Mouse (Mus musculus) adrenal gland, adult 8-10 months (tissue): ENCODE data around the gene Stambp. TPM values are rescaled to one million over a fixed set of nuclear protein-coding genes. Genes with fewer than 3 reads are reported as not detected.

Experiments used
- DNase-seq: peaks from one replicate; pipeline ENCODE4 v3.0.0; 2022
- total RNA-seq, 4 experiments: library from RNA; stranded (reverse); gene quantifications; 2 replicates each; pipeline ENCODE4 v1.2.4; 2022

The Stambp gene
- total RNA-seq, 4 experiments from 2014 or later = 24.0 to 33.4 (median 28.3) TPM

DNA sequence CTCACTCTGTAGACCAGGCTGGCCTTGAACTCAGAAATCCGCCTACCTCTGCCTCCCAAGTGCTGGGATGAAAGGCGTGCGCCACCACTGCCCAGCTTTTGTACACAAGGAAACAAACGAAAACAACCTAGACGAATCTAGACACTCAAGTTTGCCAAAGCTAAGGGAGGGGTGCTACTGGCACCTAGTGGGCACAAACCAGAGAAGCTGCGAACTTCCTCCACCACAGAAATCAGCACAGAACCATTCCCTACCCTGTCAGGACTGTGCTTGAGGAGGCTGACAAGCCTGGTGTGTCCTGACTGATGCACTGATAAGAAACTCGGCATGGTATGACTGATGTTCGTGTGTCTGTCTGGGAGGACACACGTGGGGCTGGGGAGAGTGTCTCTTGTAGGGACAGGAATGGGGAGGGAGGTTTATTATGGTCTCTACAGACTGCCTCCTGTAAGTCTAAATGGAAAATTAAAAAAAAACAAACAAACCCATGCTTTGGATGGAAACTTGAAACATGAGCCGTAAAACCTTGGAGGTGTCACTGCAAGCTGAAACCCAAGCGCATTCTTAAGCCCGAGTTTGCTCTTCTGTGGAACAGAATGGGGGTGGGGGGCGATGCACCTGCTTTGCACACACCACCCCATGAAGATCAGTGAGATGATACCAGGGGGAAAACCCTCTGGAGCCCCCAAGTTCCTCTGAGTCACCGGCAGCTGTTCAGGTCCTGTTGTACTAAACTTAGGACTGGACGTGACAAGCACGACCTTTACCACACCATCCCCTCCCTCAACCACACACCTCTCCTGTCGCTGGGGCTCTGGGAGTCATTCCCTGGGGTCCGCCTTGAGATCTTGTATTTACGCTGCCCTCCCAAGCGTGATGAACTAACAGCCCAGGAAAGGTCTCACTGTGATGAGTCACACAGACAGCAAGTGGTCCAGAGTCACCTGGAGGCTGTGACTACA is 3.3 kb downstream of the Stambp start:
- DNase-seq = no peak

- DNase-seq = no peak
Measured at GRCm38 (mm10) chr6:83555972-83556371, 16.6 kb downstream of the Stambp start.

DNA sequence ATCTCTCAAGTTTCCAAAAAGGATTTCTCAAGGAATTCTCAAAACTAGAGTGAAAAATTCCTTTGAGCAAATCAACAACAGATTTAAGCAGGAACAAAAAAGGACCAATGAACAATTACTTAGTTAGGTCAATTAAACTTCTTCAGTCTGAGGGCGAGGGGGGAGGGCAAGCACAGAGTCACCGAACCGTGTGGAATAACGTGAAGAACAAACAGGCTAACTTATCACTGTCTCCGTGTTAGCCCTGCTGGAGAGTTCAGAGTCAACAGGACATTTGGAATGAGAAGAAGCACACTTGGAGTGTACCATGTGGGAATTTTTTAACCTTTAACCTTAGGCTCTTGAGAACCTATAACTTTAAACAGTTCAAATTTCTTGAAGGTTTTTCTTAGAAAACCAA is 24.2 kb downstream of the Stambp start:
- DNase-seq = no peak

DNA sequence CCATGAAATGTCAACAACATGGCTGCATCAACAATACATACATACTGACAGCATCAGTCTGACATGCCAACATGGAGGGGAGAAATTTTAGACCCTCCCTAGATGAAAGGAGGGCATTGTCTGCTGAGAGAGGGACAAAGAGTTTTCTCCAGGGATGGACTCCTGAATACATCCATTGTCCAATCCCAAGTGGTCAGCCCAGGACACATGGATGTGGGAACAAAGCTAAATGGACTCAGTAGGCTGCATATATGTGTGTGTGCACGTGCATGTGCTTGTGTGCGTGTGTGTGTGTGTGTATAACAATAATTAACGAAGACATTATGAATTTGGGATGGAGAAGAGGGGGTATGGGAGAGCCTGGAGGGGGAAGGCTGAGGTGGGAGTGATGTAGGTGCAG is 26.8 kb downstream of the Stambp start:
- DNase-seq = no peak

DNA sequence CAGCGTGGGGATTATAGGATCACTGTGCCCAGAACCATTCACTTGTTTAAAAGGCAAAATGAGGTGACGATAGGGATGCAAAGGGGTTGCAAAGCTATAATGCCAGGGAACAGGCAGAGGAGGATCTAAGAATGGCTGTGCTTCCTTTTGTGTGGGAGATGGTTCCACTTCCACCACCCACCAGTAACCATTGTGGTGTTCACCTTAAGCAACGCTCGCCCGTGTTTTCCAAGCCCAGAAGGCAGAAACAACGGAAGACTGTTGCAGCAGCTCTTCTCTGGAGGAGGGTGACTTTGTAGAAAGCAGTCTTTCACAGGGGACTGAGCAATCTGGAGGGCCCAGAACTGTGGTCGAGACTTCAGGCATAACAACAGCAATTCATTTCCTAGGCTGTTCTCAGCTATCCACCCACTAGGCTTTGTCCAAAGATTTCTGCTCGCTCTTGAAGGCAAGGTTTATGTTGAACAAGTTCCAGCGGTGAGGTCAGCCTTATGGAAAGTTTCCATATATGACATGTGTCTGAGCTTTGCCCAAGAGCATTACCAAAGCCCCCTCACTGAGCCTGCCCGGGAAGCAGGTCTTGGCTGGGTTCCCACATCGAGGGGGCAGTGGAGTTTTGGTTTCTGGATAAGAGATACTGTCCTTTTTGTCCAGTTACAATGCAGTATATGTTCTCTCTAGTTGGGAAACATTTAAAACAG is 30.6 kb downstream of the Stambp start:
- no peak for DNase-seq

DNA sequence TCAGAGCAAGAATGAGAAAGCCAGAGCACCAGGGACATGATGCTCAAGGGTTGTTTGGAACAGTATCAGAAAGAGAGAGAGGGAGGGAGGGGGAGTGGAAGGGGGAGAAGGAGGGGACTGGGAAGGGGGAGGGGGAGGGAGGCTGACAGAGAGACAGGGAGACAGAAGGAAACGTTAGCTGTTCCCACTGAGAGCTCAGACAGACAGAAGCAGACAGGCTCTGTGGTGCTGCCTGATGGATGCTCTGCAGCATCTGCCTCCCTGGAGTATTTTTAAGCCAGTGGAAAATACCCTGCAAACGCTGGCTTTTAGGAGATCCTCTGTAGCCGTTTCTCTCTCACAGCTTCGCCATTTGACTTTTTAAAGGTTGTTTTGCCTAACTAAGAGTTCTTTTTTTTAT is 32.5 kb downstream of the Stambp start:
- no peak for DNase-seq

- no peak for DNase-seq
Measured at GRCm38 (mm10) chr6:83536795-83537059, 35.8 kb downstream of the Stambp start.

- DNase-seq = no peak
Measured at GRCm38 (mm10) chr6:83536028-83536794, 36.3 kb downstream of the Stambp start, which contains the start of gene Actg2. Gene Actg2 (minus strand): TSS chr6:83536265.

DNA sequence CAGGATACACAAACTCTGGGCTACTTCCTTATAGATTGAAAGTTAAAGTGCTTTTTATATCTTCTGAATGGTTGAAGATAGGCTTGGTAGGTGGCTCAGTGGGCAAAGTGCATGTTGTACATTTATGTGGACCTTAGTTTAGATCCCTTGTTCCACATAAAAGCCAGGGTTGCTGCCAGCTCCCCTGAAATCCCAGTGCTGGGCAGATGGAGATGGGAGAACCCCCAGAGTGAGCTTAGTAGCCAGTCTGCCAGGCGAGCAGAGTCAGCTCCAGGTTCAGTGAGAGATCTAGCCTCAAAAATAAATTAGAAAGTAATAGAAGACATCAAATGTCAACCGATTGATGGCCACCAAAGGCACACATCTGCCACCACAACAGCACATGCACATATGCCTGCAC is 39.9 kb downstream of the Stambp start:
- DNase-seq = no peak

- no peak for DNase-seq
Measured at GRCm38 (mm10) chr6:83523194-83523593, 49.3 kb downstream of the Stambp start.

DNA sequence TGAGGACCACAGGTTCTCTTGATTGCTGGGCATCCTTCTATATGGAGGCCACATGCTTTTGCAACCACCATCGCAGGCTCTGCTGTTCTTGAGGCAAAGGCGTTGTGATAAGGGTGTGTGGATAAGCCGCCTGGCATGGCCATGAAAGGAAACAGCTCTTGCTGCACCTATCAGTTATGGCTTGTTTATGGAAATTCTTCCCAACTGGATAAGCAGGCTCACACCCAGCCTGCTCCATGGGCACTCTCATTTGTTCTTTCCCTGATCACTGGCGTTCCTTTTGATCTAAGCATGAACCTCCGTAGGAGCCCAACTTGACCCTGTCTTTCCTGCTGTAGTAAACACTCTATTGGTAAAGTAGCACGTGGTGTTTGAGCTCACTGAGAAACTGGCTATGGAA is 50.7 kb downstream of the Stambp start:
- DNase-seq = no peak

GRCm38 (mm10) chr6:83518637-83519036 is 53.9 kb downstream of the Stambp start:
- DNase-seq = no peak

DNA sequence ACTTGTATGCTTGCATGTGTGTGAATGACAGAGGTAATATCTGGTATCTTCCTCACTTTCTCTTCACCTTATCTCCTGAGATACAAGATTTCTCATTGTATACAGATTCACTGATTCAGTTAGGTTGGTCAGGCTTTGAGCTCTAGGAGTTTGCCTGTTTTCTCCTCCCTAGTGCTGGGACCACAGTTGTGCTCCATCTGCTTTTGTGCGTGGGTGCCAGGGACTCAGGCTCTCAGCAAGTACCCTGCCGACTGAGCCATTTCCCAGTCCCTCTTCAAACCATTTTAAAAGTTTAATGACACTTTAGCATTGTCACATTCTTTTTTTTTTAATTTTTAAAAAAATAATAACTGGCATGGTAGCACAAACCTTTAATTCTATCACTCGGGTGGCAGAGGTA is 57.4 kb downstream of the Stambp start:
- DNase-seq = no peak

- no peak for DNase-seq
Measured at GRCm38 (mm10) chr6:83512495-83512894, 60.0 kb downstream of the Stambp start.

DNA sequence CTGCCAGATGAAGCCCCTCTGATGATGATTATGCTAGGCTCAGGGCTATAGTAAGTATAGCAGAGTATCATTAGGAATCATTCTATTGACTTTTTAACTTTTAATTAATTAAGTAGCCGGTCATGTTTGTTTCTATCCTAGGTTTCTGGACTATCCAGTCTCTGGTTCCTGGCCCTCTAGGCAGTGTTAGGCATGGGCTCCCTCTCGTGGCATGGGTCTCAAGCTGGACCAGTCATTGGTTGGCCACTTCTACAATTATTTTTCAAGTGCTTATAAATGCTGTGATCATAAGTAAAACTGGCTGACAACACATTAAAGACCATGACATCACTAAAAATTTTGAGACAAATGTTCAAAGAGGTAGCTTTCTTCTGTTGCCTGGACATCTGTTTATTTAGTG is 62.3 kb downstream of the Stambp start:
- DNase-seq = no peak

DNA sequence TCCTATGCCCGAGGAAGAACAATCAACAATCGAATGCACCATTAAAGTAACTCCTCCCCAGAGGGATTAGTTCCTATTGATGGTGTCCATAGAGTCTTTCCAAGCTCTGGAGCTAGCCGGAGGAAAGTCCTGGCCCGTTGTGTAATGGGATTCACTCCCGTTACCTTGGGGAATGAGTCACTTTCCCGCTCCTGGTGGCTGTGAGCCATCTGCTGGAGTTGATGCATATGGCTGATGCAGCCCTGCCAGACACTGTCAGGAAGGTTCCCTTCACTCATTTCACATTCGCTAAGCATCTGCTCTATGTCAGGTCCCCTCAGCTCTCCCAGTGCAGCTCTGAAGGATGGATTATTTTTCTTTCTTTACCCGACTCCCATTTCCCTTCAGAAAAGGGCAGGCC is 63.1 kb downstream of the Stambp start:
- DNase-seq = peak; percentile 70

DNA sequence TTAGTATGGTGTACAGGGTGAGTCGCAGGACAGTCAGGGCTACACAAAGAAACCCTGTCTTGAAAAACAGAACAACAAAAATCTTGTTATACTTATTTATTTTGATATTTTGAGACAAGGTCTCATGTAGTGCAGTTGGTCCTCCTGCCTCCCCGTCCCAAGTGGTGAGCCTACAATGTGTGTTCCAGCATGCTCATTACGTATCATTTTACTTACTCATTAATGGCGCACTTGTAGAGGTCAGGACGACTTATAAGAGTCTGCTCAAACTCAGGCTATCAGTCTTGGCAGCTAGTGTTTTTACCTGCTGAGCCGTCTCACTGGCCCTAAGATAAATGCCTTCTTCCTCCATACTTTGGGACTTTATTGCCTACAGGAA is 65.4 kb downstream of the Stambp start:
- DNase-seq = no peak

DNA sequence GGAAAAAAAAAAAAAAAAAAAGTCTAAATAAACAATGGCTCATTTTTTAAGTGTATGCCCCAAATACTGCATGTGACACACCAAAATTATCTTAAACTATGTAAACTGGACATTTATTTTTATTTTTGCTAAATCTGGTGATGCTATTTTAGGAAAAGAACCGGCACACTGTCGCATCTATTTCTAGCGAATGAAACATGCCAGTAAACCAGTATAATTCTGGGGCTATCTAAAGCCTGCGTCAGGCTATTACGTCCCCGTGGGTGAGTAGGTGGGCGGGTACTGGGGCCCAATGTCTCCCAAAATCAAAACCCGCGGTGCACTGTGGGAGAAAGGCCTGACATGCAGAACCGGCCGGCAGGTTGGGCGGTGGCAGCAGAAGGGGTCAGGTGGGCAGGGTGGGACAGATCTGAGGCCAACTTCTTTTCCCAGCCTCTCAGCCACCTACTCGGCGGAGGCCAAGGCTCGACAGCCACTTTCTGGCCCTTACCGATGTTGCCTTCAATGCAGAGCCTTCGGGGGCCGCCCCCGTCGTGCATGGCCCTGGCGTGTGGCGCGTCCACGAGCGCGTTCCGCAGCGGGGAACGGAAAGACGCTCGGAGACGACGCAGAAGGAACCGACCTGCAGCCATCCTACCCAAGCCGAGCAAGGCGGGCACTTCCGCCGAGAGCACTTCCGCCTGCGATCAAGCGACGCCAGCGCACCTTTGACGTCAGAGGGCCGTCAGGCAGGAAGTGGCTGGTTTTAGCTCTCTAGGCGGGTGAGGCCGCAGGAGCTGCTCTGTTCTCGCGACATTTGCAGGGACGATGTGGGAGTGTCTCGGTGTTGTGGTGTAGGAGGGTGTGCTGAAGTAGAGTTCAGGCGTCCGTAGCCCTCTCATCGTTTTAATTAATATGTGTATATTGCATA is 66.0 kb downstream of the Stambp start, which contains the start of gene Dguok:
Dguok (minus strand) TSS at position 712 of the 910 bp plus-strand sequence.
- peak; percentile 98 for DNase-seq

DNA sequence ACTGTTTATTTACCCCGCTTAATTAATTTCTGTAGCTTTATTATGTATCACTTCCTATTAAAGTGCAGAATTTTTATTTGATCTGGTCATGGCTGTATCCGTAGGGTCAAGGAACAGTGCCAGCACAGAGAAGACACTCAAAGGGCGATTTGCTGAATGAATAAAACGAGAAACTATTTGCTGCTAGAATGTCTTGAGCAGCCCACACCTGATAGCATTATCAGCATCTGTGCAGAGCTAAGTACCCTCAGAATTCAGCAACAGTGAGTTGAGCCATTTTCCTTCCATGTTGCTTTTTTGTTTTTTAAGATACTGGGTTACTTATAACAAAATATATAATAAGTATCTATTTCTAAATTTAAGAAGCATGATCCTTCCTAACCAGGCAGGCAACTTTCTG is 67.0 kb downstream of the Stambp start:
- DNase-seq = no peak

GRCm38 (mm10) chr6:83503361-83503760 is 69.2 kb downstream of the Stambp start:
- DNase-seq = no peak

DNA sequence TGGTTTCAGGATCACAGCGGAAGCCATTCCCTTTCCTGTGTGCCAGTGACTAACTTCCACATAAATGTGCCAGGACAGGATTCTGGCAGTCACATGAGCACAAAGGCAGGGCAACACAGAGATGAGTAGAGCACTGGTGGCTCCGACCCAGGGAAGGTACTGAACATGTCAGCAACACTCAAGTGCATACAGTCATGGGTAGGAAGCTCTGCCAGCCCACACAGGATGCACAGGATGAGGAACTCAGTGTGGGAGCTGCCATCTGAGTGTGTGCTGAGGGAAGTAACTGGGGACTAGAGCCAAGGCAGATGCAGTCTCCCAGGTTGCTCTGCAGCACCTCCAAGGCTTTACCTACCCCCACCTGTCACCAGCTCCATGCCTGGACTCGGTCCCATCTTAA is 69.9 kb downstream of the Stambp start:
- no peak for DNase-seq
